Mouse (Mus musculus): ENCODE data around the gene Fam240b. TPM values are rescaled to one million over a fixed set of nuclear protein-coding genes. Genes with fewer than 3 reads are reported as not detected.

Fam240b gene
- polyA plus RNA-seq, 1 experiment from 2014 or later: not detected

DNA sequence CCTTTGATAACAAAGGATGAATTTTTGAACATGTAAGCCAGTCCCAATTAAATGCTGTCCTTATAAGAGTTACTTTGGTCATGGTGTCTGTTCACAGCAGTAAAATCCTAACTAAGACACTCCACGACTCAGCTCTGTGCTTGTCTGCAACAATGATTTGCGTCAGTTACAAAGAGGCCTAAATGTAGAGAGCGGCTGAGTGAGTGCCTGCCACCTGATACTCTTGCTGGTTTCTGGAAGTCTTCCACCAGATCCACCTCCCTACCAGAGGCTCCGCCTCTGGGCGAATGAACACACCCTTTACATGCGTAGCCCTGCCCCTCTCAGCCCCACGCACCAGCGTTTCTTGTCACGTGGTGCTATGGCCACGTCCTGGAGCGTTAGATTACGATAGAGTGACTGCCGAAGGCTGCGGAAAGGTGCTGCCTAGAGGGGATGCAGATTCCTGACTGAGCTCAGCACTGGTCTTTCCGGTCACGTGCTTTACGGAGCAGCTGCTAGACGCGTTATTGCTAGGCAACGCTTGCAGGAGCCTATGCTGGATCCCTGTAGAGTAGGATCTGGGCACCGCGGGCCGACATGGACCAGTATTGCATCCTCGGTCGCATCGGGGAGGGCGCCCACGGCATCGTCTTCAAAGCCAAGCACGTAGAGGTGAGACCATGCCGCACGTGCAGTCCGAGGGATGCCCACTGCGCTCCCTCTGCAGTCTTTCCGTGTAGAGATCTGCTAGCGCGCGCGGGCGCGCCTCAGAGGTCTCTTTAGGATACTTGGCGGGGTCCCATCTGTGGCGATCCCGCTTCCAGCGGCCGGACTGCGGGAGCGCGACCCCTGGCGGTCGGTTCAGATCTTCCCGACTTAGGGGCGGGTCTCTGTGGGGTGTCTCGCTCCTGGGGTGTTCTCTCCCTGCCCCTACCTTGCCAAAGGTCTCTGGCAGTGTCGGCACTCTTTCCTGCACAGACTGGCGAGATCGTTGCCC, 65.3 kb downstream of the Fam240b start, which contains the start of gene Cdk20:
Cdk20 (plus strand) TSS at position 298 of the 979 bp plus-strand sequence.
- Histone ChIP-seq H3K9ac (ENCODE audit: low read depth, low read length) (peak within 1 kb of the TSS; percentile 64), H3K9me3 (ENCODE audit: control insufficient read depth, low read length) (no peaks in the 10 kb centered on the region), H3K27ac (replicated peaks; ENCODE audit: low read depth, low read length) (peak within 1 kb of the TSS; percentile 89), H3K4me2 (ENCODE audit: low read depth, low read length) (peak within 1 kb of the TSS; percentile 65), H3K4me1 (ENCODE audit: control insufficient read depth, insufficient read depth, low read length) (peaks cover 5% of the 10 kb centered on the region; the same call in 1 of the 2 replicates), H3K4me3 (ENCODE audit: low read depth, low read length) (peak within 1 kb of the TSS; percentile 63), H3K27me3 (replicated peaks; ENCODE audit: control insufficient read depth, insufficient read depth, low read length) (no peaks in the 10 kb centered on the region), H3K36me3 (ENCODE audit: control insufficient read depth, insufficient read depth, low read length) (0 out of 2 replicates have a peak, but pooled peaks cover 3% of the 10 kb centered on the region)
- DNase-seq (ENCODE audit: low spot score) (peak; percentile 99), ATAC-seq (ENCODE audit: low read depth) (peak; percentile 100)
- under 1% methylated on average over 53 of the region's 57 CpGs for WGBS

Other genes starting within 250 kb of the Fam240b start
- gene Cdc14b, start 222.5 kb downstream of the Fam240b start, polyA plus RNA-seq (2014; fragmentation: Nextera tagmentation; extraction: Ambion mirVana): 12.7 and 14.7 TPM in 2 replicates
- 30.1 and 31.8 TPM in 2 replicates for gene Aaed1, start 185.1 kb downstream of the Fam240b start, polyA plus RNA-seq (2014; fragmentation: Nextera tagmentation; extraction: Ambion mirVana)
- 213 and 225 TPM in 2 replicates for gene Ctsl, start 126.9 kb downstream of the Fam240b start, polyA plus RNA-seq (2014; fragmentation: Nextera tagmentation; extraction: Ambion mirVana)
- 11.0 and 11.6 TPM in 2 replicates for gene Cdk20, start 65.5 kb downstream of the Fam240b start, polyA plus RNA-seq (2014; fragmentation: Nextera tagmentation; extraction: Ambion mirVana)